Mouse (Mus musculus): ENCODE data around the gene Anxa5. TPM values are rescaled to one million over a fixed set of nuclear protein-coding genes. Genes with fewer than 3 reads are reported as not detected.

The Anxa5 gene
- total and polyA plus RNA-seq, 3 experiments: 30.8 to 47.1 (median 43.4) TPM

DNA sequence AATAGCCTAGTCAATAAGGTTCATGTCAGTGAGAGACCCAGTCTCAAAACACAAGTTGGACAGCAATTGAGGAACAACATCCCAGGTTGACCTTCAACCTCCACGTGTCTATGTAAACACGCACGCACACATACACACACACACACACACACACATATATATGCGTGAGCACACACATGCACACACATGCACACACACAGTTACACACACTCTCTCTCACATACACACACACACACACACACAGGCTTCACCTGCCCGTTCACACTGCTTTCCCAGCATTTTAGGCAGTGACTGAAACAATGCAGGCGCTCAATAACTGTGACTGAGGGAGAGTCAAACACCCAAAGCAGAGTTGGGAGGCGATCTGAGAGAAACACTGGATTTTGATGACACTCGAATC is 29.6 kb upstream of the Anxa5 start:
- no peak for DNase-seq (ENCODE audit: extremely low read depth)
- Histone ChIP-seq H3K27ac (ENCODE audit: insufficient read depth, low read depth) (no peak overlapping the region), H3K4me3 (replicated peaks in 1 of 3; ENCODE audit: low read depth in 2 of 3, low read length in 2 of 3, poor library complexity in 1 of 3) (no peak overlapping the region), H3K9me3 (replicated peaks; ENCODE audit: low read length) (no peaks in the 10 kb centered on the region), H3K27me3 (replicated peaks) (no peaks in the 10 kb centered on the region), H3K36me3 (replicated peaks in 1 of 2; ENCODE audit: control insufficient read depth in 1 of 2, insufficient read depth in 1 of 2, low read length in 1 of 2) (no peaks in the 10 kb centered on the region), H3K79me2 (replicated peaks; ENCODE audit: control insufficient read depth, extremely low read depth, insufficient read depth, poor library complexity, severe bottlenecking) (no peaks in the 10 kb centered on the region), H3K9ac (ENCODE audit: insufficient read depth, low read depth) (no peak overlapping the region), H3K4me2 (ENCODE audit: insufficient read depth, low read depth, poor library complexity, severe bottlenecking) (no peak overlapping the region), H3K4me1 (ENCODE audit: control insufficient read depth in 1 of 2, insufficient read depth in 2 of 2) (peaks cover 0 to 3% of the 10 kb centered on the region in 2 experiments; a peak in 2 of 4 replicates)
- in situ Hi-C loops (cut with MboI; ENCODE audit: low pct_ligation_motif_present, low pct_unique_long_range_greater_than_20kb, low sequenced_read_pairs): no loop called here
- TF ChIP-seq HCFC1 (IDR thresholded peaks at IDR 0.05; ENCODE audit: low read depth, low read length) (no peak), ZMIZ1 (IDR thresholded peaks at IDR 0.05; ENCODE audit: low read depth, low read length) (no peak), BHLHE40 (IDR thresholded peaks at IDR 0.05; ENCODE audit: low read depth, low read length) (no peak), CHD1 (IDR thresholded peaks at IDR 0.05; ENCODE audit: low read depth, low read length) (no peak), JUND (conservative IDR thresholded peaks at IDR 0.05; ENCODE audit: low read depth, low read length) (no peak), ZNF384 (IDR thresholded peaks at IDR 0.05; ENCODE audit: low read depth, low read length) (no peak), MXI1 (IDR thresholded peaks at IDR 0.05; ENCODE audit: low read depth, low read length) (no peak), ZKSCAN1 (IDR thresholded peaks at IDR 0.05; ENCODE audit: borderline replicate concordance, low read depth, low read length) (no peak), NELFE (IDR thresholded peaks at IDR 0.05; ENCODE audit: low read depth, low read length) (no peak), POLR2AphosphoS2 (IDR thresholded peaks at IDR 0.05; ENCODE audit: low read depth, low read length) (no peak), RCOR1 (conservative IDR thresholded peaks at IDR 0.05; ENCODE audit: low read depth, low read length) (no peak), TBP (conservative IDR thresholded peaks at IDR 0.05; ENCODE audit: low read depth, low read length) (no peak)
- dilution Hi-C loops (cut with MboI; ENCODE audit: extremely low pct_ligation_motif_present, extremely low pct_unique_long_range_greater_than_20kb, low sequenced_read_pairs): no loop called here

DNA sequence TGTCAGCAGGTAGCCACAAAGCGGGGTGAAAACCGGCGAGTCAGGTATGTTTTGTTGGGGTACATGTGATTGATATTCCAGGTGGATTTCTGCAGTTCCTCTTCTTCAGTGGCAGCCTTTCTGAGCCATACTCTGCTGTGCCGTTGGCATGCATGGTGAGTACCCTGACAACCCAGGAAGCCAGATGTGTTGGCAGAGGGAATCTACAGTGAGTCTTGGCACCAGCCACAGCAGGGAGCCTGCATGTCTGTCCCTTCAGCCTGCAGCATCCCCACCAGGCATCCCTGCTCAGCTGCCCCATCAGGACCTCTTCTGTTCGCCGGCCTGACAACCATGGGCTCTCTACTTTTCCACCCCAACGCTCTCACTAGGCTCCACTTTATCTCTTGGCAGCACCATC is 25.9 kb upstream of the Anxa5 start:
- Histone ChIP-seq H3K4me3 (replicated peaks in 1 of 3; ENCODE audit: low read depth in 2 of 3, low read length in 2 of 3, poor library complexity in 1 of 3) (no peak overlapping the region), H3K4me2 (ENCODE audit: insufficient read depth, low read depth, poor library complexity, severe bottlenecking) (no peak overlapping the region), H3K4me1 (ENCODE audit: control insufficient read depth in 1 of 2, insufficient read depth in 2 of 2) (peaks cover 2 to 3% of the 10 kb centered on the region in 2 experiments), H3K9me3 (replicated peaks; ENCODE audit: low read length) (no peaks in the 10 kb centered on the region), H3K27me3 (replicated peaks) (no peaks in the 10 kb centered on the region), H3K9ac (ENCODE audit: insufficient read depth, low read depth) (no peak overlapping the region), H3K27ac (ENCODE audit: insufficient read depth, low read depth) (no peak overlapping the region), H3K36me3 (replicated peaks in 1 of 2; ENCODE audit: control insufficient read depth in 1 of 2, insufficient read depth in 1 of 2, low read length in 1 of 2) (no peaks in the 10 kb centered on the region), H3K79me2 (replicated peaks; ENCODE audit: control insufficient read depth, extremely low read depth, insufficient read depth, poor library complexity, severe bottlenecking) (no peaks in the 10 kb centered on the region)
- no peak for DNase-seq (ENCODE audit: extremely low read depth)
- TF ChIP-seq TCF12 (IDR thresholded peaks at IDR 0.05; ENCODE audit: low read depth, low read length) (no peak), CHD2 (IDR thresholded peaks at IDR 0.05; ENCODE audit: low read length) (no peak), MEF2A (IDR thresholded peaks at IDR 0.05; ENCODE audit: borderline replicate concordance, low read depth, low read length) (no peak), ZMIZ1 (IDR thresholded peaks at IDR 0.05; ENCODE audit: low read depth, low read length) (no peak), MAZ (IDR thresholded peaks at IDR 0.05; ENCODE audit: low read depth, low read length) (no peak), JUN (IDR thresholded peaks at IDR 0.05; ENCODE audit: insufficient read depth, low read depth, low read length) (no peak), USF1 (IDR thresholded peaks at IDR 0.05; ENCODE audit: low read depth, low read length) (no peak), UBTF (IDR thresholded peaks at IDR 0.05; ENCODE audit: low read depth, low read length) (no peak), JUND (conservative IDR thresholded peaks at IDR 0.05; ENCODE audit: low read depth, low read length) (no peak), E2F4 (IDR thresholded peaks at IDR 0.05; ENCODE audit: insufficient replicate concordance, low read depth, low read length) (no peak), ZNF384 (IDR thresholded peaks at IDR 0.05; ENCODE audit: low read depth, low read length) (no peak), NELFE (IDR thresholded peaks at IDR 0.05; ENCODE audit: low read depth, low read length) (no peak), ZKSCAN1 (IDR thresholded peaks at IDR 0.05; ENCODE audit: borderline replicate concordance, low read depth, low read length) (no peak)
- in situ Hi-C loops (cut with MboI; ENCODE audit: low pct_ligation_motif_present, low pct_unique_long_range_greater_than_20kb, low sequenced_read_pairs): no loop called here
- dilution Hi-C loops (cut with MboI; ENCODE audit: extremely low pct_ligation_motif_present, extremely low pct_unique_long_range_greater_than_20kb, low sequenced_read_pairs): no loop called here
